In the genomic region with DNA sequence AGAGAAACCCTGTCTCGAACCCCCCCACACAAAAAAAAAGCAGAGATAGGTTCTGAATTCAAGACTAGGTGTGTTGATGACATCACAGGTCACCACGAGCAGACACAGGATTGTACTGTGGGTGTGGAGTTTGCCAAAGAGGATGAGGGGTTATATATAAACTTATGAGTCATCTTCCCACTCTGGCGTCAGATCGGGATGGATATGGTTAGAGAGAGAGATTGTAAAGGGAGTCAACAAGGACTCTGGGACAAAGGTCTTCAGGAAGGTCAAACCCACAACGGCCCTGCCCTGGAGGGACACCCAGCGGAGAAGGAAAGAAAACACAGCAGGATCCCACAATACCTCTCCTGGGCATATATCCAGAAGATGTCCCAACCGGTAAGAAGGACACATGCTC, we compare ENCODE assay signal across 19 mouse cellular contexts. TPM values are rescaled to one million over a fixed set of nuclear protein-coding genes. Genes with fewer than 3 reads are reported as not detected.
DNase-seq lines count a peak whose midpoint lies in the region; ATAC-seq and TF ChIP-seq lines count a peak whose summit lies in the region.
"Had no signal": no experiment of that assay in that cellular context is flagged by ENCODE, and none has a peak within 500 bp of the region (broad histone marks: within the 10 kb centered on the region; RNA-seq: fewer than 3 reads in every experiment).

No protein-coding gene starts in this region.

- no peaks in the 10 kb centered on the region for H3K27me3 ChIP-seq in kidney, adult 2 months (replicated peaks; ENCODE audit: control insufficient read depth, insufficient read depth, low read length)
- H3K27me3 ChIP-seq in kidney, embryonic 16.5 days (ENCODE audit: insufficient read depth, low read length), result no peaks in the 10 kb centered on the region
- H3K27me3 ChIP-seq in liver, embryonic 16.5 days (ENCODE audit: control insufficient read depth, insufficient read depth, low read depth, low read length), result no peaks in the 10 kb centered on the region
- H3K27me3 ChIP-seq: embryonic facial prominence, embryonic 12.5 days; forebrain, embryonic 13.5 days; forebrain, embryonic 15.5 days had no signal

- H3K4me3 ChIP-seq in kidney, adult 2 months (ENCODE audit: insufficient read depth, low read depth, low read length), result no peak overlapping the region
- H3K4me3 ChIP-seq in kidney, embryonic 16.5 days (ENCODE audit: low read length), result no peak overlapping the region
- H3K4me3 ChIP-seq in liver, embryonic 16.5 days (ENCODE audit: low read depth, low read length), result no peak overlapping the region
- H3K4me3 ChIP-seq: embryonic facial prominence, embryonic 10.5 days; embryonic facial prominence, embryonic 12.5 days; forebrain, embryonic 13.5 days; forebrain, embryonic 15.5 days had no signal

- TF ChIP-seq POLR2A in kidney, adult 2 months (IDR thresholded peaks at IDR 0.05; ENCODE audit: low read depth, low read length), result no peak

- 55% methylated on average over 7 of the region's 7 CpGs for WGBS in kidney, adult 2 months
- WGBS in kidney, embryonic 16.5 days, result 82% methylated on average over 7 of the region's 7 CpGs
- 52% methylated on average over 7 of the region's 7 CpGs for WGBS in liver, embryonic 16.5 days (ENCODE audit: insufficient replicate concordance)

- peaks cover 3% of the 10 kb centered on the region; the same call in 1 of the 2 replicates for H3K9me3 ChIP-seq in kidney, embryonic 16.5 days (ENCODE audit: low read length)
- no peaks in the 10 kb centered on the region for H3K9me3 ChIP-seq in liver, embryonic 16.5 days (replicated peaks; ENCODE audit: control insufficient read depth, low read length)
- H3K9me3 ChIP-seq: embryonic facial prominence, embryonic 10.5 days; embryonic facial prominence, embryonic 12.5 days; forebrain, embryonic 13.5 days; forebrain, embryonic 15.5 days had no signal

- peak; percentile 18; the same call in 1 of the 2 replicates for TF ChIP-seq CTCF in kidney, adult 2 months (conservative IDR thresholded peaks at IDR 0.05; ENCODE audit: insufficient read depth, insufficient read length, low read depth, low read length)

- DNase-seq in kidney, adult 2 months, result no peak
- DNase-seq in liver, result no peak
- DNase-seq in 3T3-L1 (ENCODE audit: low read depth, low spot score), result peak; percentile 7
- DNase-seq in cerebellum, adult 9-10 months, result no peak
- DNase-seq: adrenal gland, adult 2 months; adrenal gland, postnatal 10 days; adrenal gland, postnatal 25 days; cerebellum, adult 11 months; cerebellum, adult 18-20 months; cerebellum, adult 8-10 months; cerebellum, postnatal 10 days; cerebellum, postnatal 25 days; forebrain, postnatal 0 days had no signal

- H3K4me2 ChIP-seq in kidney, embryonic 16.5 days (replicated peaks; ENCODE audit: low read depth, low read length), result no peak overlapping the region
- no peak overlapping the region for H3K4me2 ChIP-seq in liver, embryonic 16.5 days (ENCODE audit: low read depth, low read length)
- H3K4me2 ChIP-seq: embryonic facial prominence, embryonic 12.5 days; forebrain, embryonic 13.5 days; forebrain, embryonic 15.5 days had no signal

- no peak overlapping the region for H3K27ac ChIP-seq in kidney, adult 2 months (ENCODE audit: insufficient read depth, low read depth, low read length)
- H3K27ac ChIP-seq in kidney, embryonic 16.5 days (ENCODE audit: low read length), result no peak overlapping the region
- H3K27ac ChIP-seq in liver, embryonic 16.5 days (ENCODE audit: low read length), result no peak overlapping the region
- H3K27ac ChIP-seq: embryonic facial prominence, embryonic 10.5 days; embryonic facial prominence, embryonic 12.5 days; forebrain, embryonic 13.5 days; forebrain, embryonic 15.5 days had no signal

- H3K36me3 ChIP-seq in kidney, adult 2 months (ENCODE audit: control insufficient read depth, insufficient read depth, low read length), result no peaks in the 10 kb centered on the region
- H3K36me3 ChIP-seq in kidney, embryonic 16.5 days (ENCODE audit: insufficient read depth, low read length), result no peaks in the 10 kb centered on the region
- H3K36me3 ChIP-seq in liver, embryonic 16.5 days (ENCODE audit: control insufficient read depth, insufficient read depth), result no peaks in the 10 kb centered on the region
- H3K36me3 ChIP-seq: embryonic facial prominence, embryonic 10.5 days; embryonic facial prominence, embryonic 12.5 days; forebrain, embryonic 15.5 days had no signal

- ATAC-seq in kidney, embryonic 16.5 days (ENCODE audit: low FRiP score, low TSS enrichment), result no peak
- 0 out of 2 replicates have a peak, but pooled peaks have one; percentile 21 for ATAC-seq in liver, embryonic 16.5 days (ENCODE audit: low read depth)
- ATAC-seq: forebrain, embryonic 13.5 days; forebrain, embryonic 15.5 days; forebrain, postnatal 0 days had no signal

- peaks cover 8% of the 10 kb centered on the region; the same call in 1 of the 2 replicates for H3K4me1 ChIP-seq in kidney, adult 2 months (ENCODE audit: control insufficient read depth, insufficient read depth, low read length)
- H3K4me1 ChIP-seq in kidney, embryonic 16.5 days (ENCODE audit: insufficient read depth, low read length), result peaks cover 7% of the 10 kb centered on the region
- no peaks in the 10 kb centered on the region for H3K4me1 ChIP-seq in liver, embryonic 16.5 days (ENCODE audit: control insufficient read depth, low read depth, low read length)
- H3K4me1 ChIP-seq: embryonic facial prominence, embryonic 10.5 days; embryonic facial prominence, embryonic 12.5 days; forebrain, embryonic 13.5 days; forebrain, embryonic 15.5 days had no signal

- no peak overlapping the region for H3K9ac ChIP-seq in kidney, embryonic 16.5 days (replicated peaks; ENCODE audit: low read length)
- no peak overlapping the region for H3K9ac ChIP-seq in liver, embryonic 16.5 days (ENCODE audit: low read depth, low read length)
- H3K9ac ChIP-seq: embryonic facial prominence, embryonic 12.5 days; forebrain, embryonic 13.5 days; forebrain, embryonic 15.5 days; forebrain, postnatal 0 days had no signal

RNA-seq across cellular contexts. Expression of a gene that starts 2.0 kb away (rescaled TPM):
- 17.0 and 20.6 TPM in 2 replicates for polyA plus RNA-seq in kidney, adult 2 months (2012; rRNA removed)
- polyA plus RNA-seq in kidney, embryonic 16.5 days (2015; fragmentation: Nextera tagmentation; extraction: Ambion mirVana), result 22.2 and 24.4 TPM in 2 replicates
- 15.7 and 19.6 TPM in 2 replicates for polyA plus RNA-seq in liver, embryonic 16.5 days (2015; fragmentation: Nextera tagmentation; extraction: Ambion mirVana)
